Mouse (Mus musculus) liver, postnatal 0 days (tissue): Measurements from ENCODE around the gene Slc24a3.

Source experiments
- CTCF ChIP-seq: sonication (generic); IDR thresholded peaks from 2 replicates; pipeline ENCODE4 v1.5.1; 2016; ENCODE audit warnings: antibody characterized with exemption, low read depth
- EP300 ChIP-seq: IDR thresholded peaks from 2 replicates; pipeline ENCODE4 v1.6.1; 2016; ENCODE audit warnings: antibody characterized with exemption, low read depth, mild to moderate bottlenecking

GRCm38 (mm10) chr2:145500231-145500630 lies 332.7 kb downstream of the Slc24a3 start:
- TF ChIP-seq EP300 = no peak
- TF ChIP-seq CTCF = no peak
